Mouse (Mus musculus) intestine, embryonic 16.5 days (tissue): Measurements from ENCODE around the gene Gm19426. TPM values are rescaled to one million over a fixed set of nuclear protein-coding genes. Genes with fewer than 3 reads are reported as not detected.

Source experiments
- ATAC-seq: fragments of 200-750 bp; cut with Nextera tagmentation; 2 replicates; pipeline ENCODE4 v1.8.0; 2017; ENCODE audit warnings: moderate TSS enrichment, moderate library complexity
- H3K27ac ChIP-seq: fragments of 300-500 bp; sonication (generic); 2 replicates; pipeline ENCODE4 v1.5.1; 2014; ENCODE audit warnings: mild to moderate bottlenecking, low read length
- H3K27me3 ChIP-seq: fragments of 300-500 bp; sonication (generic); replicated peaks from 2 replicates; pipeline ENCODE4 v1.6.1; 2014; ENCODE audit warnings: low read length, control low read depth, mixed read lengths; ENCODE audit not compliant: control insufficient read depth, insufficient read depth
- H3K36me3 ChIP-seq: fragments of 300-500 bp; sonication (generic); 2 replicates; pipeline ENCODE4 v1.6.1; 2014; ENCODE audit warnings: low read length, control low read depth; ENCODE audit not compliant: control insufficient read depth, insufficient read depth
- H3K4me1 ChIP-seq: fragments of 300-500 bp; sonication (generic); 2 replicates; pipeline ENCODE4 v1.6.1; 2014; ENCODE audit warnings: low read length, control low read depth, mixed read lengths; ENCODE audit not compliant: control insufficient read depth, insufficient read depth
- H3K4me2 ChIP-seq: fragments of 300-500 bp; sonication (generic); 2 replicates; pipeline ENCODE4 v1.6.1; 2014; ENCODE audit warnings: low read depth, low read length, control low read depth
- H3K4me3 ChIP-seq: fragments of 300-500 bp; sonication (generic); 2 replicates; pipeline ENCODE4 v1.5.1; 2014; ENCODE audit warnings: mild to moderate bottlenecking, low read length
- H3K9ac ChIP-seq: fragments of 300-500 bp; sonication (generic); 2 replicates; pipeline ENCODE4 v1.6.1; 2014; ENCODE audit warnings: low read depth, low read length
- H3K9me3 ChIP-seq: fragments of 300-500 bp; sonication (generic); 2 replicates; pipeline ENCODE4 v1.6.1; 2016; ENCODE audit warnings: low read length, control low read depth; ENCODE audit not compliant: control insufficient read depth
- WGBS: fragments of 180-500 bp; shearing (Covaris S2); extraction: QIAGEN DNeasy Blood & Tissue Kit; methylation state at CpG from one replicate; pipeline ENCODE4 v1.1.7; 2014; 5-methylcytosine and 5-hydroxymethylcytosine counted together
- polyA plus RNA-seq: library from polyadenylated mRNA; unstranded; fragments of >200 nt; fragmentation: Nextera tagmentation; extraction: Ambion mirVana; gene quantifications from 2 replicates; pipeline ENCODE4 v1.2.1, GENCODE M21; 2015

Gm19426 gene
- polyA plus RNA-seq, 1 experiment from 2014 or later = 5.1 TPM

GRCm38 (mm10) chr2:84760777-84761176 lies 17.3 kb upstream of the Gm19426 start:
- WGBS = 67% methylated on average over 8 of the region's 8 CpGs
- 0 out of 2 replicates have a peak, but pooled peaks cover 3% of the 10 kb centered on the region for H3K4me1 ChIP-seq
- no peak for ATAC-seq
- no peak overlapping the region for H3K27ac ChIP-seq
- H3K9me3 ChIP-seq = no peaks in the 10 kb centered on the region
- no peak overlapping the region for H3K4me3 ChIP-seq
- no peaks in the 10 kb centered on the region for H3K27me3 ChIP-seq
- no peak overlapping the region for H3K9ac ChIP-seq
- no peaks in the 10 kb centered on the region for H3K36me3 ChIP-seq
- H3K4me2 ChIP-seq = no peak overlapping the region

DNA sequence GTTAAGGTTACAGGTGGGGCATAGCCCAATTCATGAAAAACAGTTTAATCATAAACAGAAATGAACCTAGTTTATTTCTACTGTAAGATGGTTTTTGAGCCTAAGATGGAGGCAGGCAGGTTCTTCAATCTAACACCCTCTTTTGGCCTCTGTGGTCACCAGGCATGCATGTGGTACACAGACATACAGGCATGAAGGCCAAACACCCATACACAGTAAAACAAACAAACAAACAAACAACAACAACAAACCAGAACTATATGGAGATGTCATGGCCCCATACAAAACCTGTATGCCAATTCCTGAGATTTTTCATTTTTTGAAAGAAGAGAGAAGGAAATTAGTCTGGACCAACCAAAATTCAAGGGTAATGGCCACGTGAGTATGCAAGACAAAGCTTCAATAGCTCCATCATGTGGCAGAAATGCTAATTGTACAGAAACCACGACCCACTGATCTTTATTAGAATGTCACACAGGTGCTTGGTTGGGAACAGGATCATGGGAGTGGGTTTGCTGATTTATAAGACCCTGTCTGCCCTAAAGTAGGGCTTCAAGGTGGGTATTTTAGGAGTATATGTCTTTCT lies 15.2 kb upstream of the Gm19426 start:
- 5% methylated on average over 2 of the region's 2 CpGs for WGBS
- 0 out of 2 replicates have a peak, but pooled peaks cover 3% of the 10 kb centered on the region for H3K4me1 ChIP-seq
- H3K27me3 ChIP-seq = no peaks in the 10 kb centered on the region
- H3K9ac ChIP-seq = no peak overlapping the region
- no peak overlapping the region for H3K4me3 ChIP-seq
- H3K36me3 ChIP-seq = no peaks in the 10 kb centered on the region
- H3K9me3 ChIP-seq = no peaks in the 10 kb centered on the region
- no peak overlapping the region for H3K27ac ChIP-seq
- no peak overlapping the region for H3K4me2 ChIP-seq
- ATAC-seq = 0 out of 2 replicates have a peak, but pooled peaks have one; percentile 29

GRCm38 (mm10) chr2:84757026-84757682 lies 13.7 kb upstream of the Gm19426 start:
- Histone ChIP-seq H3K9me3 (no peaks in the 10 kb centered on the region), H3K9ac (no peak overlapping the region), H3K27ac (no peak overlapping the region), H3K4me1 (0 out of 2 replicates have a peak, but pooled peaks cover 3% of the 10 kb centered on the region), H3K36me3 (no peaks in the 10 kb centered on the region), H3K27me3 (no peaks in the 10 kb centered on the region), H3K4me2 (no peak overlapping the region), H3K4me3 (no peak overlapping the region)
- ATAC-seq = no peak; the same call in 1 of the 2 replicates
- 60% methylated on average over 7 of the region's 7 CpGs for WGBS

- Histone ChIP-seq H3K9me3 (no peaks in the 10 kb centered on the region), H3K27ac (no peak overlapping the region), H3K36me3 (no peaks in the 10 kb centered on the region), H3K4me1 (0 out of 2 replicates have a peak, but pooled peaks cover 3% of the 10 kb centered on the region), H3K4me2 (no peak overlapping the region), H3K27me3 (no peaks in the 10 kb centered on the region), H3K4me3 (no peak overlapping the region), H3K9ac (no peak overlapping the region)
- peak; percentile 87 for ATAC-seq
- WGBS = 62% methylated on average over 5 of the region's 5 CpGs
Measured at GRCm38 (mm10) chr2:84756245-84756644, 12.8 kb upstream of the Gm19426 start.

GRCm38 (mm10) chr2:84750115-84750514 lies 6.7 kb upstream of the Gm19426 start:
- Histone ChIP-seq H3K36me3 (no peaks in the 10 kb centered on the region), H3K9me3 (no peaks in the 10 kb centered on the region), H3K27ac (no peak overlapping the region), H3K27me3 (no peaks in the 10 kb centered on the region), H3K4me1 (no peaks in the 10 kb centered on the region), H3K4me3 (no peak overlapping the region), H3K4me2 (no peak overlapping the region), H3K9ac (no peak overlapping the region)
- ATAC-seq = peak; percentile 42; the same call in 1 of the 2 replicates
- 56% methylated on average over 6 of the region's 6 CpGs for WGBS

DNA sequence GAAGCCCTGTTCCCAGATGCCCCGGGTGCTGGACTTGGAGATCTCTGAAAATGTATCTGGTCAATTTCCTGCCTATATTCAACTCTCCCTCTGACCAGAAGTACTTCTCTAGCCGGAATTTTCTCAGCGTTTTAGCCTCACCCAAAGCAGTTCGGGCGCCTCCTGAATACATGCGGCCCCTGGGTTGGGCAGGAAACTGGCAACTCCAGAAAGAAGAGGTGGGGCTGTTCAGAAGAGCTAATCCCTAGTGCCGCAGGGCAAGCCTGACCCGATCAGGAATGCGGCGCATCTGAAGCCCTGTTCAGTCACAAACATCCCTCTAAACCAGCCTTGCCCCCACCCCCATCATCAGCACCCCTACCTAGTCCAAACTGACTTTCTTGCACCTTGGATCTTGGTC lies 671 bp upstream of the Gm19426 start:
- Histone ChIP-seq H3K4me1 (peaks cover 22% of the 10 kb centered on the region), H3K27me3 (no peaks in the 10 kb centered on the region), H3K36me3 (no peaks in the 10 kb centered on the region), H3K27ac (peak overlapping the region; percentile 85), H3K9ac (peak overlapping the region; percentile 97), H3K4me3 (peak overlapping the region; percentile 81), H3K4me2 (peak overlapping the region; percentile 83), H3K9me3 (no peaks in the 10 kb centered on the region)
- peak; percentile 66 for ATAC-seq
- 4% methylated on average over 10 of the region's 10 CpGs for WGBS

DNA sequence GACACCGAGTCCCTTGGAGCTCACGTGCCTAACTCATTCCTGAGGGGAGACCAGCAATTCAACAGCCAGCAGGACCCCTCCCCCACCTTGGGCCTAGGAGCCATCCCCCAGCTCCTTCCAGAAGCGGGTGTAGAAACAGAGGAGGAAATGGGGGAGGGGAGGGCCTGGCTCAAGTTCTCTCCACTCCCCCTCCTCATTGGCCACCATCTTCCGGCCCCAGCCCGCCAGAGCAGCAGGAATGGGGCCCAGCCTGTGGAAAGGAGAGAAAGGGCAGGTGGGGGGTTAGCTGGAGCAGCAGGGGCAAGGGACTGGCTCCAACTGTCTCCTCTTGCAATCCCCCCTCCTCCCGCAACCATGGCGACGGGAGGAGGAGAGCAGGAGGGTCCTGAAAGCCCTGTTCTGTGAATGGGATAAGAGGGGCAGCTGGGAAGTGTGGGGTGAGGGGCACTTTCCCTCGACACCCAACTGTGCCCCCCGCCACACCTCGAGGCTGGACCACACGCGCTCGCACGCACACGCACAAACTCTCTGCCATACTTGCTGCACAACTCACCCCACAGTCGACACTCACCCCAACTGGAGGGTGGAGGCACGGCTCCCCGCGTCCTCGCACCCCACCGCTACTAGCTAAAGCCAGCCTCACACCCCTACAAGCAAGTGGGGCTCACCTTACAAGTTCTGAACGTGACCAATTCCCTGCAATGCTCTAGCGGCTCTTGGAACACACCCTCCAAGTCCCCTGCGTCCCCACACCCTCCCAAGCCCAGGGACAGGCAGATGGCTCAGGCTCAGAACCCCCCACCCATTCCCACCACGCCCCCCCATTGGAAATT lies 788 bp downstream of the Gm19426 start:
- Histone ChIP-seq H3K36me3 (no peaks in the 10 kb centered on the region), H3K27me3 (no peaks in the 10 kb centered on the region), H3K4me2 (peak overlapping the region; percentile 83), H3K27ac (peak overlapping the region; percentile 97), H3K9me3 (no peaks in the 10 kb centered on the region), H3K9ac (peak overlapping the region; percentile 97), H3K4me1 (peaks cover 35% of the 10 kb centered on the region), H3K4me3 (peak overlapping the region; percentile 81)
- ATAC-seq = peak; percentile 37
- WGBS = under 1% methylated on average over 26 of the region's 26 CpGs

DNA sequence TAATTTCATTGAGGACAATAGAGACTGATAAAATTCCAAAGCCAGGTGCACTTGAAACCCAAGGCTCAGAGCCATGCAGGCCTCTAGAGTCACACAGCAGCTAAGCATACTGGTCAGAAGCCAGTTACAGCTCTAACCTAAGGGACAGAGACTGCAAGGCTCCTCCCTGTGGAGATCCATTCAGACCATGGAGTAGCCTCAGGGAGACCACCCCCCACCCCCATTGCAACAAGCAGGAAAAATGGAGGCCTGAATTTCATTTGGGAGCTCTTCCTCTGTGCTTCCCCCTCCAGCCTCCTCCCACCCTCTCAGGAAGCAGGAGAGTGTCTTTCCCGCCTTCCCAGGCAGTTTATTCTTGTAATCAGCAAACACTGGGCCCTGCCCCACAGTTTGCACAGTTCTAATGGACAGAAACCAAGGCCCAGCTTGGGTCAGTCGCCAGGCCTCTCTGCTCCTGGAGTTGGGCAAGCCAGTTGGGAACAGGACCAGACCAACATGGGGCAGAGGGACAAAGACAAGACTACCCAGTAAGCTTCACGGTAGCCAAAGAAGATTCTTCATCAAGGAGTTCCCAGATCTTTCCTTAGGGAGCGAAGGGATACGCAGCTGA lies 1.5 kb downstream of the Gm19426 start:
- WGBS = 8% methylated on average over 5 of the region's 5 CpGs
- peaks cover 43% of the 10 kb centered on the region for H3K4me1 ChIP-seq
- ATAC-seq = peak; percentile 1; the same call in 1 of the 2 replicates

More for the DNA sequence above, 1.5 kb downstream of the Gm19426 start:
- Histone ChIP-seq H3K9me3 (no peaks in the 10 kb centered on the region), H3K4me2 (peak overlapping the region; percentile 83), H3K9ac (peak overlapping the region; percentile 97), H3K27ac (peak overlapping the region; percentile 97), H3K27me3 (no peaks in the 10 kb centered on the region), H3K36me3 (no peaks in the 10 kb centered on the region), H3K4me3 (peak overlapping the region; percentile 81)
